Mouse (Mus musculus) kidney, postnatal 4 days (tissue): ENCODE results near the gene Tekt5.

ENCODE experiments used
- DNase-seq, 2 experiments: peaks; one replicate each; pipeline ENCODE4 v3.0.0; 2021; ENCODE audit warnings: mixed read lengths in 2 of 2

Tekt5 gene

GRCm38 (mm10) chr16:10377286-10377685 is 18.0 kb downstream of the Tekt5 start:
- no peak for DNase-seq

- DNase-seq: peak; percentile 69 to 83
Observed at GRCm38 (mm10) chr16:10374254-10375011, 20.9 kb downstream of the Tekt5 start.

GRCm38 (mm10) chr16:10372372-10372771 is 22.9 kb downstream of the Tekt5 start:
- DNase-seq: peak; percentile 45 to 57

GRCm38 (mm10) chr16:10369996-10370395 is 25.3 kb downstream of the Tekt5 start:
- DNase-seq: peak in 1 of 2 experiments; percentile 15

- peak; percentile 44 to 64 for DNase-seq
Observed at GRCm38 (mm10) chr16:10369468-10369934, 25.8 kb downstream of the Tekt5 start.

- peak; percentile 62 to 76 for DNase-seq
Observed at GRCm38 (mm10) chr16:10366240-10367217, 28.8 kb downstream of the Tekt5 start.

GRCm38 (mm10) chr16:10365796-10366195 is 29.5 kb downstream of the Tekt5 start:
- no peak for DNase-seq

GRCm38 (mm10) chr16:10363061-10363460 is 32.2 kb downstream of the Tekt5 start:
- no peak for DNase-seq

GRCm38 (mm10) chr16:10359241-10359640 is 36.0 kb downstream of the Tekt5 start:
- DNase-seq: no peak

GRCm38 (mm10) chr16:10358010-10358934 is 37.0 kb downstream of the Tekt5 start:
- peak; percentile 74 to 84 for DNase-seq

- peak in 1 of 2 experiments; percentile 22 for DNase-seq
Observed at GRCm38 (mm10) chr16:10355004-10355403, 40.3 kb downstream of the Tekt5 start.

GRCm38 (mm10) chr16:10351050-10351636 is 44.1 kb downstream of the Tekt5 start:
- DNase-seq: no peak

GRCm38 (mm10) chr16:10349876-10350275 is 45.4 kb downstream of the Tekt5 start:
- peak in 1 of 2 experiments; percentile 22 for DNase-seq

- DNase-seq: peak; percentile 41 to 58
Observed at GRCm38 (mm10) chr16:10349436-10349835, 45.9 kb downstream of the Tekt5 start.

GRCm38 (mm10) chr16:10347551-10347950 is 47.7 kb downstream of the Tekt5 start:
- no peak for DNase-seq

- DNase-seq: no peak
Observed at GRCm38 (mm10) chr16:10341110-10341509, 54.2 kb downstream of the Tekt5 start.

- DNase-seq: no peak
Observed at GRCm38 (mm10) chr16:10339930-10340329, 55.4 kb downstream of the Tekt5 start.

GRCm38 (mm10) chr16:10338601-10339000 is 56.7 kb downstream of the Tekt5 start:
- DNase-seq: no peak

- no peak for DNase-seq
Observed at GRCm38 (mm10) chr16:10337422-10338197, 57.7 kb downstream of the Tekt5 start.

GRCm38 (mm10) chr16:10336454-10337421 is 58.6 kb downstream of the Tekt5 start:
- DNase-seq: no peak
